Mouse (Mus musculus) gastrocnemius, adult 8-10 months (tissue): Measurements from ENCODE around the gene Dgke. TPM values are rescaled to one million over a fixed set of nuclear protein-coding genes. Genes with fewer than 3 reads are reported as not detected.
"Not testable (repeated sequence)": the region's sequence is repeated elsewhere in the genome, so short reads cannot be mapped to it uniquely, and the experiment has no call there.

Source experiments
- DNase-seq, 2 experiments: peaks; one replicate each; pipeline ENCODE4 v3.0.0; 2022; ENCODE audit warnings: low spot score in 2 of 2
- total RNA-seq, 4 experiments: library from RNA; stranded (reverse); gene quantifications; 2 replicates each; pipeline ENCODE4 v1.2.4; 2022

Dgke gene
- total RNA-seq = 1 to 10 TPM; 2.1 to 3.6 (median 2.9) TPM

DNA sequence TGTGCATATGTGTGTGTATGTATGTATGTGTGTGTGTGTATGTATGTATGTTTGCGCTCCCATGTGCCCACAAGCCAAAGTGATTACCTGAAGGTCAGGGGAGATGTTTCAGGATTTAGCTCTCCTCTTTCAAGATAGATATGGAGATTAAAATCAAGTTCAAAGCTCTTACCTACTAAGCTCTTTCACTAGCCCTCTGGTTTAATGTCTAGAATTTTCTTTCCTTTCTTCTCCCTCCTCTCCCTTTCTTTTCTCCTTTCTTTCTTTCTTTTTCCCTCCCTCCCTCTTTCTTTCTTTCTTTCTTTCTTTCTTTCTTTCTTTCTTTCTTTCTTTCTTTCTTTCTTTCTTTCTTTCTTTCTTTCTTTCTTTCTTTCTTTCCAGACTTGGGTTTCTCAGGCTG is at the start of gene Dgke:
TSS of gene Dgke (minus strand) at position 101 of the 400 bp plus-strand sequence.
- DNase-seq = no peak

- DNase-seq = no peak
These were observed 40.6 kb upstream of the Dgke start for GRCm38 (mm10) chr11:89107180-89107807.

DNA sequence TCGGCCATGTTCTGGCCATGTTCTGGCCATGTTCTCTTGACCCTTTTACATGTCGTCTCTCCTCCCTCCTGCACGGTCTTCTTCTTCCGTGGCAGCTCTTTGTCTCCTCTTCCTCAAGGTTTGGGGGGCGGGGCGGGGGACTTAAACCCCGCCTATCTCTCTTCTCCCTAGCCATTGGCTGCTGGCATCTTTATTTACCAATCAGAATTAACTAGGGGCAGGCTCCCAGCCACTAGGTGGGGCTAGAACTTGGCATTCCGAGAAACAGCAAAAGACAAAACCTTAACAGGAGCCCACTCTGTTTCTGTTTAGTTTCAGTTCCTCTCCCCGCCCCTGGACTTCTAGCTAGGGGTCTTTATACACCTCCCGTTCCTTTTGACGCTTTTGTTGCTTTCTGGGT is 39.2 kb upstream of the Dgke start:
- DNase-seq = no peak

DNA sequence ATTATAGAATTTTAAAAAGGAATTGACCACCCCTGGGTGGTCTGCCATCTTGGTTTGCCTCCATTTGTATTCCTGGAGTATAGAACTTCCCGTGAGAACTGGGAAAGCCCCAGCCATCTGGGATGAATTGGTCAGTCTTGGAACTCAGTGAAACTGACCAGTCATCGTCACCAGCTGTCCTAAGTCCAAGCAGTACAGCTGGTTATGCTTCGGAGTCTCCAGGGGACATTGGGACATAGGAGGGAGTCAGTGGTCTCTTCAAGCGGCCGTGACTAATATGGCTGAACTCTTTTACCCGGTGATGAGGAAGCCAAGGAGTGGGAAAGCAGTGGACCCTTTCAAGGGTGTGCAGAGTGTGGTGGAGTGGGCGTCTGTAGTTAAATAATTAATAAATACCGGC is 38.6 kb upstream of the Dgke start:
- no peak for DNase-seq

- DNase-seq = peak; percentile 70 to 84
These were observed 36.5 kb upstream of the Dgke start for GRCm38 (mm10) chr11:89103166-89103565.

DNA sequence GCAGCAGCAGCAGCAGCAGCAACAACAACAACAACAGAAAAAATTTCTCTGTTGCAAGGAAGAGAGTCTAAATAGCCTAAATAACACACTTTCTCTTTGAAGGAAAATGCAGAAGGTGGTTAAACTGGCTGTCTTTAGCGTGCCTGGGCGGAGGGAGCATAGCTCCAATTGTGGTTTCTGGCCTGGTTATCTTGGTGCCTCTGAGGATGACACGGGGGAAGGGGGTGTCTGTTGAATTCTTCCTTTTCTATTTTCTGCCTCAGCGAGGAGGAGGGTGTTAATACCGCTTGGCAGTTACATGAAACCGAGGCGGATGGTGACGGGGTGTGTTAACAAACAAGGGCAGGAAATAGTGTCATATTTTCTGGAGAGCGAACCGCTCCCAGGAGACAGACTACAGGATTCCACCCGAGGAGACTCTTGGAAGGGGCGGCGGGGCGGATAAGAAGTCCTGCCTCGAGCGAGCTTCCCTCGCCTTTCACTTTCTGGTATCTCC is 34.2 kb upstream of the Dgke start:
- DNase-seq = peak; percentile 58 to 63

DNA sequence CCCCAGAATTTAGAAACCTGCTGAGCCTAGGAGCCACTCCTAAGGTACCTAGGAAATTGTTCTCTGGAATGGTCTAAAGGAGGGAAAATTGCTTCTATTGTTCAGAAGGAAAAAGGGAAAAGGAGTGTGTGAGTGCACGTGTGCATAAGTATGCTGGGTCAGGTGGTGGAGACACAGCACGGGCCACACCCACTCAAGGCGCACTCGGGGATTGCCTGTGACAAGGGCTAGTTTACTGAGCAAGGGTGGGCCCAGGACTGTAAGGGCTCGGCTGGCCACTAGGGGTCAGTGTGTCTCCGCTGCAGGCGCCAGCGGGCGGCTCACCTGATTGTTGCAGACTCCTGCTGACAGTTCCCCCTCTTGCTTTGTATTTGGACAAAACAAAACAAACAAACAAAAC is 33.8 kb upstream of the Dgke start:
- DNase-seq = peak; percentile 78 to 79

DNA sequence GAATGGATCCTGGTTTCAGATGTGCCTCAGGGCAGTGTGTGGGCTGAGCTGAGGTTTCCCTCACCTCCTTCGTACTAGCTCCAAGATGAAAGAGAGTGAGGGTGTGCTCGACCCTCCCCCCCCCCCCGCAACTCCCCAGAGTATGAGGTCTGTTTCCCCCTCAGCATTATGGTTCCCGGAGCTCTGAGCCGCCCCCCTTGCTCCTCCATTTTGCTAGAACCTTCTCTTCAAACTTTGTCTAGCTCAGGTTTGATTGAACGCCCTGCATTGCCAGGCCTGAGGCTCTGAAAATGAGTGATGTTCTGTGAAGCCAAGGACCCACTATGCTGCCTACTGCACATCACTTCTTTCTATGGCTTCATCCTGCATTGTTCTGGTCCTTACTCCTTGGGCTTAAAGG is 32.3 kb upstream of the Dgke start:
- DNase-seq = no peak

DNA sequence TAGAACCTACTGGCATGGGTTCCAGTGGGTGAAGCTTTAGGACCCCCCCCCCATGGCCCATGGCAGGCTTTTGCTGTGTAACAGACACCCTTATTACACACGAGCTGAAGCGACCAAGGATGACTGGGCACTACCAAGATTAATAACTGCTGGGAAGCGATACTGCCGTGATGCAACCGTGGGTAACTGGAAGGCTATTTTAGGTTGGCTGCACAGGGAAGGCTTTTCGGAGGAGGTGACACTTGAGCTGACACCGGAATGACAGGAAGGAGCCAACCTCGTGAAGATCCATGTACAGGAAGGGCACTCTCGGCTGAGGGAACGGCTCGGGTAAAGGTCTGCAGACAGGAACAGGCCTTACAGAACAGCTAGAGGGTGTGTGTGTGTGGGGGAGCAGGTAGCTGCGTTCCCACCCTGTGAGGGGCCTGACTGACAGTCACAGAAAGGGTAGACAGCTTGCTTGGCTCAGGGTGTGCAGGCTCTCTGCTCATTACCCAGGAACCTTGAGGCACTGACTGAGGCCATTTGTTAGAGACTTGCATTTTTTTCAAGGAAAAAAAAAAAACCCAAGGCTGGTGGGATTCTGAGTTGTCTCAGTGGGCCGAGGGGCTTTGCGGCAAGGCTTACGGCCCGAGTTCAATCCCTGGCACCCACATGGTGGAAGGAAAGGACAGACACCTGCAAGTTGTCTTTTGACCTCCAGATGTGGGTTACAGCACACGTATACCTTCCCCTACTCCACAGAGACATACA is 31.6 kb upstream of the Dgke start:
- peak; percentile 68 to 77 for DNase-seq

- not testable (repeated sequence) for DNase-seq
These were observed 30.6 kb upstream of the Dgke start for GRCm38 (mm10) chr11:89097292-89097691.

DNA sequence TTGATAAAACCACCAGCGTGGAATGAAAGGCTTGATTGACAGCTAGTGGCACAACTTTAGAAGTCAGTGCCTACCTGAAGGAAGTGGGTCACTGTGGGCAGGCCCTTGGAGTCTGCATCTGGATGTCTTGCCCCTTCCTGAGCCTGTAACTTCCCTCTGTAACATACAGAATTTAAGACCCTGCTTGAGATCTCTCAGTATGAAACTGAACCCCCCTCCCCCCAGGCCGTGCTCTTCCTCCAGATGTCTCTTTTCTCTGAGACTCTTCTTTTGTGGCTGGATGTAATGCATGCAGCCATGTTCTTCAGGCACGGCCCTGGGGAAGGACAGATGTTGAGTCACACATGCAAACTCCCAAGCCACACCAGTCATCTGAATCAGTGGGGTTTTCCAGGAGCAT is 28.7 kb upstream of the Dgke start:
- DNase-seq = no peak

GRCm38 (mm10) chr11:89092714-89093113 is 26.1 kb upstream of the Dgke start:
- DNase-seq = no peak

GRCm38 (mm10) chr11:89090359-89090758 is 23.7 kb upstream of the Dgke start:
- DNase-seq = not testable (repeated sequence)

GRCm38 (mm10) chr11:89088754-89089153 is 22.1 kb upstream of the Dgke start:
- no peak for DNase-seq

DNA sequence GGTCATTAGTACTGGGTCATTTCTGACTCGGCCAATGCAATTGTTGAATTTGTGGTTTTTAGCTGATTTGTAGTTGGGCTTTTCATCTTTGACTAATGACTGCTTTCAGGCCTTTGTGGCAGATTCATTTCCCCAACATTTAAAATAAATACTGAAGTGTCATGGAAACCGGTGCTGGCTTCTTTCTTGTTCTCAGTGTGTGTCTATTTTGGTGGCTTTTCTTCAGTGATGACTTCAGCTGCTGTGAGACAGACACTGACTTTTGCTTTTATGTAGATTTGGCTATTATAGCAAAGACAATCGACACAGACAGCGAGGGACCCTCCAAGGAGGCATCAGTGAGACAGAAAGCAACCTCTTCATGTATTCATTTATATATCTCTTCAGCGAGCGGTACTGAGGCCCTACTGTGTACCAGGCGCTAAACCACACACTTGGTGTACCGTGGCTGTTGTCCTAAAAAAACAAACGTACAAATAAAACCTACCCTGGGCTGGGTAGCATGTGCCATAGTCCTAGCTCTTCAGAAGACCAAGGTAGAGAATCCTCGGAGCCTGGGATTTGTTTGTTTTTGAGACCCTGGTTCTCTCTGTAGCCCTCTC is 19.7 kb upstream of the Dgke start:
- no peak for DNase-seq

GRCm38 (mm10) chr11:89084601-89085000 is 18.0 kb upstream of the Dgke start:
- DNase-seq = no peak

- not testable (repeated sequence) for DNase-seq
These were observed 16.0 kb upstream of the Dgke start for GRCm38 (mm10) chr11:89082691-89083090.

DNA sequence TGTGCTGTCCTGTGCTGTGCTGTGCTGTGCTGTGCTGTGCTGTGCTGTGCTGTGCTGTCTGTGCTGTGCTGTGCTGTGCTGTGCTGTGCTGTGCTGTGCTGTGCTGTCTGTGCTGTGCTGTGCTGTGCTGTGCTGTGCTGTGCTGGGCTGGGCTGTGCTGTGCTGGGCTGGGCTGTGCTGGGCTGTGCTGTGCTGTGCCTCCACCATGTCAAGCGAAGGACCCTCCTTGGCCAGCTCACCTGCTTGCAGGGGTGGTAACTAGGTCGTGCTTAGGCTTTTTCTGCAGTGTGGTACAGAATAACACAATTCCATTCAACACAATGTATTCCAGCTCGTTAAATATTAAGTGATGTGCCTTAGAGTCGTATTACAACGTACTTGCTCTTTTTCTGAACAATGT is 15.3 kb upstream of the Dgke start:
- DNase-seq = not testable (repeated sequence)

GRCm38 (mm10) chr11:89078996-89079680 is 12.5 kb upstream of the Dgke start:
- DNase-seq = no peak

GRCm38 (mm10) chr11:89078305-89078704 is 11.7 kb upstream of the Dgke start:
- DNase-seq = no peak

- no peak for DNase-seq
These were observed 11.0 kb upstream of the Dgke start for GRCm38 (mm10) chr11:89077601-89078000.

DNA sequence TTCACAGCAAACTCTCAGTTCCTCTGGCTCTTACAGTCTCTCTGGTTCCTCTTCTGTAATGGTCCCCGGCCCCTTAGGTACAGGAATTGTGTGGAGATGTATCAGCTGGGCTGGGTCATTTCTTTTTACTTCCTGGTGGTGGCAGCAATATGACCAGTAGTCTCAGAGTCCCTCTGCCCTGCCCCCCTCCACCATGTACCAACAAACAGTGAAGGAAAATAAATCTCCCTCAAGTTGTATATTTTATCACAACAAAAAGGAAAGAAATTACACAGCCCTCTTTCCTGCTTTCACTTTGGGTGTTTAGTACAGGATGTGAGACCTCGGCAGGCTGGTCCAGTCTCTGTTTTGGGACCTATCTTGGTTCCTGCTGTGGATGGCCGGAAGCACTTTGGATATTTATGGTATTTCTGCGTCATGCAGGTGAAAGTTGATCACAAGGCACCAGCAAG is 9.7 kb upstream of the Dgke start:
- no peak for DNase-seq
